Mouse (Mus musculus) small intestine, adult 2 months (tissue): Measurements from ENCODE around the gene Plppr5.

Experiments used
- CTCF ChIP-seq: fragments of 200-500 bp; IDR thresholded peaks from 2 replicates; pipeline ENCODE4 v1.5.1; 2012; ENCODE audit warnings: low read depth, mild to moderate bottlenecking, control low read depth, inconsistent platforms, low read length, moderate library complexity, mixed read lengths; ENCODE audit not compliant: insufficient replicate concordance, insufficient read length; ENCODE audit errors: extremely low read depth
- POLR2A ChIP-seq: fragments of 200-500 bp; IDR thresholded peaks from 2 replicates; pipeline ENCODE4 v1.6.1; 2012; ENCODE audit warnings: low read depth, mild to moderate bottlenecking, control low read depth, inconsistent platforms, low read length, moderate library complexity

DNA sequence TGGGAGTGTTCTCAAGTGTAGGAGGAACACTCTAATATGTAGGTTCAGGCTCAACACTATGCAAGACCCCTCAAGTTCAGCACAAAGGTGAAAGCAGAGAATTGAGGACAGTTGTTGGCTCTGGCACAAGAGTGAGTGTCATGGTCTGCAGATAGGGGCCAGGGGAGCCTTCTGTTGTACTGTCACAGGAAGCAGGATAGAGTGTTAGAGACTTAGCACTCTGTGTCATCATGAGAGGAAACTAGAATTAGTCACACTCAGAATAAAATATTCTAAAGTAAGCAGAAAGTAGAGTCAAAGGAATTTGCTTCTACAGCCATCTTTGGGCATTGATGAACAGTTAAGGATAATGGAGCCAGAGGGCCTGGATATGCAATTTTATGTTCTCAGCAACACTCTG lies 31.7 kb downstream of the Plppr5 start:
- TF ChIP-seq POLR2A (no peak), CTCF (no peak)
